Mouse (Mus musculus): ENCODE results near the gene Gm28269.

Gene Gm28269

DNA sequence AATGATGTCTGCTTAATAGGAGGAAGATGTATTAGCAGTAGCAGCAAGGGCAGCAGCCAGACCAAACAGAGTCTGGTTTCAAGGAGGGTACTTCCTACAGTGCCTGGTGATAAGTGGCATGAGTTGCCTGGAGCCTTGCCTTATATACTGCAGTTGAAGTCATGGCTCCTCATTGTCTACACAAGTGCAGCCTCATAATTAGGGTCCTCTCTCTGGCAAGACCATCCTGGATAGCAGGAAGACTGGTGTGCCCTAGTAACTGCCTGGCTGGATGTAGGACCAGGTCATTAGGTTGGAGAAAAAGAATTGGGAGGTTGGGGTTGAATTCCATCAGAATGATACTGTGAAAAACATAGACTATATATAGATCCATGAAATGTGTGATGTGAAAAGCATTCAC is at the start of gene Gm28269:
TSS of gene Gm28269 (minus strand) at position 101 of the 400 bp plus-strand sequence.
- no peak for DNase-seq (ENCODE audit: low spot score)

DNA sequence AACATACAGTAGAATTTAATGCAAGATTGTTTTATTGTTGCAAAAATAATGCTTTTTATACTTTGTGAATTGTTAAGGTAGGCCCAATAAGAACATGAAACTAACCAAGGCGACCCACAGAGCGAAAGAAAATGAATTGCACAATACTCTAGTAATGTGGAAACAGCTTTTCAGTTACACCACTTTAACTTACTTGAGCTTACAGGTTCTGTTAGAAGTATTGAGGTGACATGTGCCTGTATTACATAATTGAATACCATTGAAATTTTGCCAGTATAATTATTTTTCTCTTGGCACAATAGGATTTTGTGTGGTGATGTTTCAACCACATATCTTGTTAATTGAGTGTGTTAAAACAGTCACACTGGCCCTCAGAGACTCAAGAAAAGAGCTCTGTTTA is 28.0 kb downstream of the Gm28269 start:
- no peak for DNase-seq (ENCODE audit: low spot score)

GRCm38 (mm10) chrX:21715293-21715692 is 29.6 kb downstream of the Gm28269 start:
- DNase-seq (ENCODE audit: low spot score): no peak

DNA sequence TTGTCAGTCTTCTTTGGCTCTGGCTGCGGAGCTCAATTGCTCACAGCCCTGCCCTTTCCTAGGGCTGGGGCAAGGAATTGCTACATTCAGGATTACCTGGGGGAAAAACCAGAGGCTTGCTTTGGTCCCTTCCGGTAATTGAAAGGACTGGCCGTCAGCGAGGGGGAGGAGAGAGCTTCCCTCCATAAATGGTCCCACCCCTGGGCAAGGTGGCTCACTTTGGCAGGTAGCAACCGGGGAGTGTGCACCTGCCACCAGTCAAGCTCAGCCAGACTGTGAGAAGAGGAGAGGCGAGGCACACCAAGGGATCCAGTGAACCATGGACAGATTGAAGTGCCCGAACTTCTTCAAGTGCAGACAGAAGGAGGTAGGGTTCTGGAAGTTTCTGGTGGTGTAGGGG is 30.1 kb downstream of the Gm28269 start, which contains the start of gene Slc6a14:
TSS of gene Slc6a14 (plus strand) at position 68 of the 400 bp plus-strand sequence.
- DNase-seq (ENCODE audit: low spot score): peak; percentile 4

GRCm38 (mm10) chrX:21704470-21704869 is 40.4 kb downstream of the Gm28269 start:
- no peak for DNase-seq (ENCODE audit: low spot score)

- no peak for DNase-seq (ENCODE audit: low spot score)
Measured at GRCm38 (mm10) chrX:21701646-21702045, 43.3 kb downstream of the Gm28269 start.

GRCm38 (mm10) chrX:21695687-21696086 is 49.2 kb downstream of the Gm28269 start:
- no peak for DNase-seq (ENCODE audit: low spot score)

DNA sequence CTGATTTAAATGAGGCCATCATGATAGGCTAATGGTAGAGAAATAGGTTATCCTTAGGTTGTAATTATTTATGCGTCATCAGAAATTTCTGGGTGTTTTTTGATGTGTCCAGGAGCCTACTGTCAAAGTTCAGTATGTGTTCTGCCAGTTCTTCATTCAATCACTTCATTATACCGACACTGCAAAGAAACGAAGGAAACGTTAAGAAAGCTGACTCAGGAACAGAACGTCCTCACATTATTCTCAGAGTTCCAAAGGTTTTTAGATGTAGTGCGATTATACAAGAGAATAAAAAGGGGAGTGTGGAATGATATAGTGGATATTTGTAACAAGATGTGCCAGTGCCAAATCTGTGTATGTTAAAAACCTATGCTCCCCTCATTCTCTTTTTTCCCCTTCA is 49.7 kb downstream of the Gm28269 start:
- no peak for DNase-seq (ENCODE audit: low spot score)
